Mouse (Mus musculus): ENCODE data around the gene Eml2. TPM values are rescaled to one million over a fixed set of nuclear protein-coding genes. Genes with fewer than 3 reads are reported as not detected.

The Eml2 gene
- polyA plus RNA-seq, 1 experiment from 2014 or later: 17.9 TPM

DNA sequence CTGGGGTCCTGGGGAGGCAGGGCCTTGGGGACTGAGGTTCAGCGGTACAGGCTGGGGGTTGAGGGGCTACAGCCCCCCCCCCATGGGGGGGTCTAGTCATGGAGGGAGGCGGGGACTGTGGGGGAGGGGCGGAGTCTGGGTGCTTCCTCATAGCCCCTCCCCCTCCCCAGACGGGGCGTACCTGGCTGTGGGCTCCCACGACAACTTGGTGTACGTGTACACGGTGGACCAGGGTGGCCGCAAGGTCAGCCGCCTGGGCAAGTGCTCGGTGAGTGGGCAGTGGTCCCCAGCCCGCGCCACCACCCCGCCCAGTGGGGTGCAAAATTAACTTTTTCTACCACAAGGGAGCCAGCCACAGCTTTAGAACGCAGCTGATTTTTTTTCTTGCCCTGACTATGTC lies 25.4 kb downstream of the Eml2 start:
- no peak overlapping the region for H3K4me3 ChIP-seq (ENCODE audit: low read depth, low read length)
- H3K4me2 ChIP-seq (replicated peaks; ENCODE audit: low read depth, low read length): no peak overlapping the region
- H3K9ac ChIP-seq (replicated peaks; ENCODE audit: low read depth): no peak overlapping the region
- TF ChIP-seq CTCF (IDR thresholded peaks at IDR 0.05): no peak
- no peak for TF ChIP-seq EP300 (IDR thresholded peaks at IDR 0.05)
- H3K4me1 ChIP-seq (ENCODE audit: insufficient read depth, low read depth, low read length): no peaks in the 10 kb centered on the region
- no peak for DNase-seq (ENCODE audit: low spot score)
- no peaks in the 10 kb centered on the region for H3K27me3 ChIP-seq (replicated peaks; ENCODE audit: insufficient read depth, low read length)
- no peak for ATAC-seq
- no peak overlapping the region for H3K27ac ChIP-seq (ENCODE audit: low read length)
- no peaks in the 10 kb centered on the region for H3K9me3 ChIP-seq (ENCODE audit: low read length)
- 71% methylated on average over 15 of the region's 15 CpGs for WGBS
- H3K36me3 ChIP-seq (ENCODE audit: insufficient read depth, low read length): peaks cover 12% of the 10 kb centered on the region

DNA sequence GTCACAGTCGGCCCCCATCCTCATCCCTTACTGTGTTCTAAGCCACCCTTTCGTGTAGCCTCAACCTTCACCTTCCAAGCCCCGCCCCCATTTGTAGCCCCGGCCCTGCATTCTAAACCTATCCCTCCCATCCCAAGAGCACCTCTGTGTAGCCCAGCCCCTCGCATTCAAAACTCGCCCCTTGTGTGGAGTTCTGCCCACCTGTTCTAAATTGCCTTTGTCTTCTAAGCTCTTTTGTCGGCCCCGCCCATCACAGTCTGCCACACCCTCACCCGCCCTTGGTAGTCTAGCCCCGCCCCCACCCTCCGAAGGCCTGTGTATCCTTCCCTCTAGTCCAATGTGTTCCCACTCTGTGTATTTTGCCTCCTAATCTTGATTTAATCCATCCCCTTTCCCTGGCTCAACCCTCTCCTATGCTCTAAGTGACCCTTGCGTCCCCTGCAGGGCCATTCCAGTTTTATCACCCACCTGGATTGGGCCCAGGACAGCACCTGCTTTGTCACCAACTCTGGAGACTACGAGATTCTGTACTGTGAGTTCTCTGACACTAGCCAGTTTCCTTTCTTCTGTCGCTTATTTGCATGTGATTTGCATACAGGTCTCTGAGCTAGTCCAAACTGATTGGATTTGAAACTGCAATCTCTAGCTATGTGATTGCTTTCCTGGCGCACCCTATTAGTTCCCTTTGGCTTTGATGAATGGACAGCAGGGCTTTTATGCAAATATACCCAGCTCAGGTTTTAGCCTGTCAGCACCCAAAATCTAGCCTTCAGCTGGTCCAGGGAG lies 26.0 kb downstream of the Eml2 start:
- Histone ChIP-seq H3K4me2 (replicated peaks; ENCODE audit: low read depth, low read length) (no peak overlapping the region), H3K36me3 (ENCODE audit: insufficient read depth, low read length) (peaks cover 12% of the 10 kb centered on the region), H3K27ac (ENCODE audit: low read length) (no peak overlapping the region), H3K4me1 (ENCODE audit: insufficient read depth, low read depth, low read length) (no peaks in the 10 kb centered on the region), H3K27me3 (replicated peaks; ENCODE audit: insufficient read depth, low read length) (no peaks in the 10 kb centered on the region), H3K9me3 (ENCODE audit: low read length) (no peaks in the 10 kb centered on the region), H3K9ac (replicated peaks; ENCODE audit: low read depth) (no peak overlapping the region), H3K4me3 (ENCODE audit: low read depth, low read length) (no peak overlapping the region)
- ATAC-seq: peak; percentile 33; the same call in 1 of the 2 replicates
- TF ChIP-seq CTCF (IDR thresholded peaks at IDR 0.05): no peak
- no peak for TF ChIP-seq EP300 (IDR thresholded peaks at IDR 0.05)
- 66% methylated on average over 15 of the region's 15 CpGs for WGBS
- no peak for DNase-seq (ENCODE audit: low spot score)

DNA sequence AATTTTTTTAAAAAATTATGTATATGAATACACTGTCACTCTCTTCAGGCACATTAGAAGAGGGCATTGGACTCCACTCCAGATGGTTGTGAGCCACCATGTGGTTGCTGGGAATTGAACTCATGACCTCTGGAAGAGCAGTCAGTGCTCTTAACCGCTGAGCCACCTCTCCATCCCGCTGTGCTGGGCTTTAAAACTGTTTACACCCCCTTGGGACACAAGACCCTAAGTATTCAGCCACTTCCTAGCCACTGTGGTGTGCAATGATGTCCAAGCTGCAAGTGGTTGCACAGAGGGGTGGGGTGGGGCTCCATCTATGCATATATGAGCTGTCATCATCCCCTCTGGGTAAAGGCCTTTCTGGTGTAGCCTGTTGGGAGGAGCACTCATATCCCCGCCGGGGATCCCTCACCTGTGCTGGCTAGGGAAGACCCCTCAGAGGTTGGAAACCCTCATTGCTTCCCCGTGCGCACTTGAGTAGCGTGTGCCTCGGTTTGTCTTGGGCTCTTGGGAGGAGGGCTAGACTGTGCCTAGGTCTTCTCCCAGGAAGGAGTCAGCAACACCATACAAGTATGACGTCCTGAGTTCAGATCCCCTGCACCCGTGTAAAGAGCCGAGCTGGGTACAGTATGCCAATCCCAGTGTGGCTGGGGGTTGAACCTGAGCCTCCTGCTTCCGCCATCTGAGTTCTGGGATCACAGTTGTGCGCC lies 32.1 kb downstream of the Eml2 start:
- Histone ChIP-seq H3K4me2 (replicated peaks; ENCODE audit: low read depth, low read length) (no peak overlapping the region), H3K4me3 (ENCODE audit: low read depth, low read length) (no peak overlapping the region), H3K27me3 (replicated peaks; ENCODE audit: insufficient read depth, low read length) (no peaks in the 10 kb centered on the region), H3K4me1 (ENCODE audit: insufficient read depth, low read depth, low read length) (no peaks in the 10 kb centered on the region), H3K27ac (ENCODE audit: low read length) (no peak overlapping the region), H3K9me3 (ENCODE audit: low read length) (no peaks in the 10 kb centered on the region), H3K9ac (replicated peaks; ENCODE audit: low read depth) (no peak overlapping the region), H3K36me3 (ENCODE audit: insufficient read depth, low read length) (peaks cover 4% of the 10 kb centered on the region; the same call in 1 of the 2 replicates)
- TF ChIP-seq CTCF (IDR thresholded peaks at IDR 0.05) (no peak), EP300 (IDR thresholded peaks at IDR 0.05) (no peak)
- ATAC-seq (no peak), DNase-seq (ENCODE audit: low spot score) (no peak)
- WGBS: 76% methylated on average over 13 of the region's 13 CpGs

DNA sequence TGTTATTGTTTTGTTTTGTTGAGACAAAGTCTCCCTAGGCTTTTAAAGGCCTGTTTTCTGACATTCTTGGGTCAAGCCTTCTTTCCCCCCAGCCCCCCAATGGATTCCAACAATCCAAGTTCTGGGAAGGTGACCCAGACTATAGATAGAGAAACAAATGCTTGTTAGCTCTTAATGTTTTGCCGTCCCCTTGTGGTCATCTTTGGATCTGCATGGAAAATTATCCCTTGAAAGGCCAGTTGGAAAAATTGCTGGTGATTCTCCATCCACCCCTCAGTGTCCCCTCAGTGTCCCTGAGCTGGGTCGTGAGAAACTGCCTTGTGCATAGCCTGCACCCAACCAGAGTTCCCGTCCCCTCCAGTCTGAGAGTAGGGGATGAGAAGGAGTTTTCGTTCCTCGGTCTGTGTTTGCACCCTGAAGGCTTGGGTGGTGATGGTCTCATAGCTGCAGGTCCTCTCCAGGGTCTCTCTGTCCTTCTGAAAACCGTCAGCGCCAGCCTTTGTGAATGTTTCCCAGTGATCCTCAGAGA lies 32.8 kb downstream of the Eml2 start:
- Histone ChIP-seq H3K27me3 (replicated peaks; ENCODE audit: insufficient read depth, low read length) (no peaks in the 10 kb centered on the region), H3K4me3 (ENCODE audit: low read depth, low read length) (no peak overlapping the region), H3K27ac (ENCODE audit: low read length) (no peak overlapping the region), H3K4me1 (ENCODE audit: insufficient read depth, low read depth, low read length) (no peaks in the 10 kb centered on the region), H3K9me3 (ENCODE audit: low read length) (no peaks in the 10 kb centered on the region), H3K4me2 (replicated peaks; ENCODE audit: low read depth, low read length) (no peak overlapping the region), H3K9ac (replicated peaks; ENCODE audit: low read depth) (no peak overlapping the region), H3K36me3 (ENCODE audit: insufficient read depth, low read length) (peaks cover 4% of the 10 kb centered on the region; the same call in 1 of the 2 replicates)
- TF ChIP-seq EP300 (IDR thresholded peaks at IDR 0.05) (no peak), CTCF (IDR thresholded peaks at IDR 0.05) (peak; percentile 95)
- no peak for ATAC-seq
- peak; percentile 65 for DNase-seq (ENCODE audit: low spot score)
- 40% methylated on average over 7 of the region's 7 CpGs for WGBS

DNA sequence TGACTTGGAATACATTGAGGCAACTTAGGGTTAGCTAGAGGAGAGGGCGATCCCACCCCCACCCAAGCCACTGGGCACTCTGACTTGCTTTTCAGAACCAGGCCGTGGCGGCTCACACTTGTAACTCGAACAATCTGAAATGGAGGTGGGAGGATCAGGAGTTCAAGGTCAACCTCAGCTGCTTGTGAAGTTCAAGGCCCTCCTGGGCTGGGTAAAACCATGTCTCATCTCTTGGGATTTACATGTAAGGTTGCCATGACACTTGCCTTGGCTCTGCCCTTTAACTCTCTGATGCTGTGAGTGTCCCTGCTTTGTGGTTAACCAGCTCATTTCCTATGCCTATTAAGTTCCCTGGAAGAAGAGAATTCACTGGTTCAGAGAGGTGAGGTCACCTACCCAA lies 33.3 kb downstream of the Eml2 start:
- H3K9ac ChIP-seq (replicated peaks; ENCODE audit: low read depth): no peak overlapping the region
- no peaks in the 10 kb centered on the region for H3K4me1 ChIP-seq (ENCODE audit: insufficient read depth, low read depth, low read length)
- DNase-seq (ENCODE audit: low spot score): no peak
- H3K4me3 ChIP-seq (ENCODE audit: low read depth, low read length): no peak overlapping the region
- H3K27ac ChIP-seq (ENCODE audit: low read length): no peak overlapping the region
- 80% methylated on average over 4 of the region's 4 CpGs for WGBS
- H3K4me2 ChIP-seq (replicated peaks; ENCODE audit: low read depth, low read length): no peak overlapping the region
- H3K27me3 ChIP-seq (replicated peaks; ENCODE audit: insufficient read depth, low read length): no peaks in the 10 kb centered on the region
- no peak for TF ChIP-seq EP300 (IDR thresholded peaks at IDR 0.05)
- TF ChIP-seq CTCF (IDR thresholded peaks at IDR 0.05): no peak
- H3K9me3 ChIP-seq (ENCODE audit: low read length): no peaks in the 10 kb centered on the region
- H3K36me3 ChIP-seq (ENCODE audit: insufficient read depth, low read length): peaks cover 4% of the 10 kb centered on the region; the same call in 1 of the 2 replicates
- no peak for ATAC-seq

DNA sequence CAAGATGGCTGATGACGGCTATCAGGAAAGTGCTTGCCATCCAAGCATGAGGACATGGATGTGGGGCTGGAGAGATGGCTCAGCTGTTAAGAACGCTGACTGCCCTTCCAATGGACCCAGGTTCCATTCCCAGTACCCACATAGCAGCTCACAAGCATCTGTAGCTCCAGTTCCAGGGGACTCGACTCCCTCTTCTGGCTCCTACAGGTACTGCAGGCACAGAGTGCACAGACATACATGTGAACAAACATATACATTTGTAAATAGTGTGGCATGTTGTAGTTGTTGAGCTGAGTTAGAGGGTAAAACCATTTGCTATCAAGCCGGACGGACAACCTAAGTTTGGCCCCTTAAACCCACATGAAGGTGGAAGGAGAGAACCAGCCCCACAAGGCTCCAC lies 33.8 kb downstream of the Eml2 start:
- Histone ChIP-seq H3K27ac (ENCODE audit: low read length) (no peak overlapping the region), H3K4me1 (ENCODE audit: insufficient read depth, low read depth, low read length) (no peaks in the 10 kb centered on the region), H3K4me3 (ENCODE audit: low read depth, low read length) (no peak overlapping the region), H3K27me3 (replicated peaks; ENCODE audit: insufficient read depth, low read length) (no peaks in the 10 kb centered on the region), H3K4me2 (replicated peaks; ENCODE audit: low read depth, low read length) (no peak overlapping the region), H3K36me3 (ENCODE audit: insufficient read depth, low read length) (peaks cover 4% of the 10 kb centered on the region; the same call in 1 of the 2 replicates), H3K9me3 (ENCODE audit: low read length) (no peaks in the 10 kb centered on the region), H3K9ac (replicated peaks; ENCODE audit: low read depth) (no peak overlapping the region)
- 88% methylated on average over 5 of the region's 5 CpGs for WGBS
- TF ChIP-seq CTCF (IDR thresholded peaks at IDR 0.05): peak; percentile 53
- no peak for TF ChIP-seq EP300 (IDR thresholded peaks at IDR 0.05)
- ATAC-seq (no peak), DNase-seq (ENCODE audit: low spot score) (no peak)
